ENCODE assay signal across 9 mouse cellular contexts in the genomic region with DNA sequence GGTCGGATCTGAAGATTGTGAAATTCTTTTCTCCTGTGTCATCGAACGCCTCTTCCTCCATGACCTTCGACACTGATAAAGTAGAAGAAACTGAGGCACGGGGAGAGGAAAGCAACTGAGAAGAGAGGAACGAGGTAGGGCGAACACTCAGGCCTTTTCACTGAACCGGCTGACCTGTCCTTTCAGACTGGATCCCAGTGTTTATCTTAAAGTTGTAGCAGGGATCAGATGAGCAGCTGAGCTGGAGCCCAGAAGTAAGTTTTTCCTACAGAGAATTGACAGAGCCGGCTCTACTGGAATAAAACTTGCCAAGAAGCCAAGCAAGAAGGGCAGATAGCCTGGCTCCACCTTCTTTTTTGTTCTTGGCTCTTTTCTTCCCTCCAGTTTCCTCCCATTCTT. TPM values are rescaled to one million over a fixed set of nuclear protein-coding genes. Genes with fewer than 3 reads are reported as not detected.
DNase-seq lines count a peak whose midpoint lies in the region; ATAC-seq and TF ChIP-seq lines count a peak whose summit lies in the region.
"Had no signal": no experiment of that assay in that cellular context is flagged by ENCODE, and none has a peak within 500 bp of the region (broad histone marks: within the 10 kb centered on the region; RNA-seq: fewer than 3 reads in every experiment).

No protein-coding gene starts in this region.

- WGBS in liver, adult 2 months: 12% methylated on average over 9 of the region's 9 CpGs
- WGBS in embryonic facial prominence, embryonic 15.5 days: 26% methylated on average over 9 of the region's 9 CpGs
- 21% methylated on average over 9 of the region's 9 CpGs for WGBS in intestine, embryonic 15.5 days
- 6% methylated on average over 9 of the region's 9 CpGs for WGBS in neural tube, embryonic 13.5 days

- TF ChIP-seq CTCF in liver, adult 2 months (IDR thresholded peaks at IDR 0.05; ENCODE audit: low read depth, low read length): no peak

- H3K9me3 ChIP-seq in embryonic facial prominence, embryonic 15.5 days (replicated peaks): no peaks in the 10 kb centered on the region
- H3K9me3 ChIP-seq in intestine, embryonic 15.5 days: no peaks in the 10 kb centered on the region
- no peaks in the 10 kb centered on the region for H3K9me3 ChIP-seq in neural tube, embryonic 13.5 days

- ATAC-seq in embryonic facial prominence, embryonic 15.5 days (ENCODE audit: insufficient number of reproducible peaks, low FRiP score, low TSS enrichment, low read depth): no peak
- no peak for ATAC-seq in intestine, embryonic 15.5 days
- ATAC-seq in neural tube, embryonic 13.5 days (ENCODE audit: low read depth): no peak
- no peak for ATAC-seq in megakaryocyte-erythroid progenitor cell, adult 5-6 weeks (replicated peaks; ENCODE audit: low FRiP score, low TSS enrichment, poor library complexity, severe bottlenecking)

- H3K4me2 ChIP-seq in embryonic facial prominence, embryonic 15.5 days (replicated peaks): peak overlapping the region; percentile 13; the same call in 1 of the 2 replicates
- H3K4me2 ChIP-seq in intestine, embryonic 15.5 days (replicated peaks): peak overlapping the region; percentile 17
- peak overlapping the region; percentile 46 for H3K4me2 ChIP-seq in neural tube, embryonic 13.5 days

- H3K9ac ChIP-seq in liver, adult 2 months (ENCODE audit: low read depth, low read length): no peak overlapping the region
- no peak overlapping the region for H3K9ac ChIP-seq in embryonic facial prominence, embryonic 15.5 days
- H3K9ac ChIP-seq in intestine, embryonic 15.5 days: no peak overlapping the region
- H3K9ac ChIP-seq in neural tube, embryonic 13.5 days: peak overlapping the region; percentile 53

- H3K79me2 ChIP-seq in liver, adult 2 months (ENCODE audit: control insufficient read depth, insufficient read depth, low read length): no peaks in the 10 kb centered on the region; the same call in 1 of the 2 replicates

- TF ChIP-seq POLR2A in liver, adult 2 months (IDR thresholded peaks at IDR 0.05; ENCODE audit: extremely low read depth, insufficient read depth, low read length): no peak

- no peak overlapping the region for H3K4me3 ChIP-seq in liver, adult 2 months (ENCODE audit: insufficient read depth, low read depth, low read length)
- no peak overlapping the region for H3K4me3 ChIP-seq in embryonic facial prominence, embryonic 15.5 days (replicated peaks)
- H3K4me3 ChIP-seq in intestine, embryonic 15.5 days (replicated peaks): no peak overlapping the region
- H3K4me3 ChIP-seq in neural tube, embryonic 13.5 days: peak overlapping the region; percentile 14

- DNase-seq in liver, adult 2 months (ENCODE audit: extremely low read depth, low read depth, low spot score): peak; percentile 61
- no peak for DNase-seq in liver
- no peak for DNase-seq in urinary bladder, postnatal 36 days (ENCODE audit: low spot score in 2 of 2)
- no peak for DNase-seq in cerebellum, postnatal 25 days
- DNase-seq: thymus, postnatal 4 days had no signal

- H3K27me3 ChIP-seq in liver, adult 2 months (ENCODE audit: control insufficient read depth, insufficient read depth, low read length): no peaks in the 10 kb centered on the region
- H3K27me3 ChIP-seq in embryonic facial prominence, embryonic 15.5 days: no peaks in the 10 kb centered on the region
- no peaks in the 10 kb centered on the region for H3K27me3 ChIP-seq in intestine, embryonic 15.5 days (replicated peaks)
- H3K27me3 ChIP-seq in neural tube, embryonic 13.5 days: no peaks in the 10 kb centered on the region

- peaks cover 9% of the 10 kb centered on the region for H3K4me1 ChIP-seq in liver, adult 2 months (ENCODE audit: control insufficient read depth, insufficient read depth, low read length)
- H3K4me1 ChIP-seq in embryonic facial prominence, embryonic 15.5 days: peaks cover 36% of the 10 kb centered on the region
- peaks cover 35% of the 10 kb centered on the region for H3K4me1 ChIP-seq in intestine, embryonic 15.5 days (replicated peaks)
- peaks cover 48% of the 10 kb centered on the region for H3K4me1 ChIP-seq in neural tube, embryonic 13.5 days (replicated peaks)

- H3K27ac ChIP-seq in liver, adult 2 months (replicated peaks; ENCODE audit: insufficient read depth, low read depth, low read length): peak overlapping the region; percentile 1; the same call in 1 of the 2 replicates
- peak overlapping the region; percentile 81 for H3K27ac ChIP-seq in embryonic facial prominence, embryonic 15.5 days (replicated peaks)
- H3K27ac ChIP-seq in intestine, embryonic 15.5 days: peak overlapping the region; percentile 54
- H3K27ac ChIP-seq in neural tube, embryonic 13.5 days (replicated peaks): peak overlapping the region; percentile 81

- H3K36me3 ChIP-seq in liver, adult 2 months (ENCODE audit: control insufficient read depth, insufficient read depth, low read length): no peaks in the 10 kb centered on the region
- peaks cover 14% of the 10 kb centered on the region; the same call in 1 of the 2 replicates for H3K36me3 ChIP-seq in embryonic facial prominence, embryonic 15.5 days
- H3K36me3 ChIP-seq in intestine, embryonic 15.5 days: no peaks in the 10 kb centered on the region
- H3K36me3 ChIP-seq in neural tube, embryonic 13.5 days: 0 out of 2 replicates have a peak, but pooled peaks cover 20% of the 10 kb centered on the region

RNA-seq across cellular contexts. Expression of gene Chd3, which starts 1.6 kb away (rescaled TPM):
- 45.2 and 57.5 TPM in 2 replicates for total RNA-seq in liver, adult 2 months (2014; rRNA removed)
- 55.2 and 80.2 TPM in 2 replicates for polyA plus RNA-seq in liver, adult 2 months (2012; rRNA removed)
- polyA plus RNA-seq in embryonic facial prominence, embryonic 15.5 days (2015; fragmentation: Nextera tagmentation; extraction: Ambion mirVana): 88.3 and 91.8 TPM in 2 replicates
- polyA plus RNA-seq in intestine, embryonic 15.5 days (2015; fragmentation: Nextera tagmentation; extraction: Ambion mirVana): 39.9 and 44.1 TPM in 2 replicates
- 82.3 and 84.6 TPM in 2 replicates for polyA plus RNA-seq in neural tube, embryonic 13.5 days (2015; fragmentation: Nextera tagmentation; extraction: Ambion mirVana)
- 45.7 and 57.3 TPM in 2 replicates for total RNA-seq in megakaryocyte-erythroid progenitor cell, adult 5-6 weeks (2014; fragmentation: Nextera tagmentation)
- 21.0 and 49.2 TPM in 2 replicates for total RNA-seq in megakaryocyte-erythroid progenitor cell, adult 5-6 weeks (2017)

RNA-seq across cellular contexts. Expression of gene Naa38, which starts 24.5 kb away (rescaled TPM):
- total RNA-seq in liver, adult 2 months (2014; rRNA removed): 86.6 and 91.5 TPM in 2 replicates
- 133 and 150 TPM in 2 replicates for polyA plus RNA-seq in liver, adult 2 months (2012; rRNA removed)
- 150 and 158 TPM in 2 replicates for polyA plus RNA-seq in embryonic facial prominence, embryonic 15.5 days (2015; fragmentation: Nextera tagmentation; extraction: Ambion mirVana)
- polyA plus RNA-seq in intestine, embryonic 15.5 days (2015; fragmentation: Nextera tagmentation; extraction: Ambion mirVana): 154 and 182 TPM in 2 replicates
- polyA plus RNA-seq in neural tube, embryonic 13.5 days (2015; fragmentation: Nextera tagmentation; extraction: Ambion mirVana): 112 and 117 TPM in 2 replicates
- 161 and 169 TPM in 2 replicates for total RNA-seq in megakaryocyte-erythroid progenitor cell, adult 5-6 weeks (2014; fragmentation: Nextera tagmentation)
- 156 and 170 TPM in 2 replicates for total RNA-seq in megakaryocyte-erythroid progenitor cell, adult 5-6 weeks (2017)

RNA-seq across cellular contexts. Expression of gene Cyb5d1, which starts 24.6 kb away (rescaled TPM):
- 33.9 and 40.7 TPM in 2 replicates for total RNA-seq in liver, adult 2 months (2014; rRNA removed)
- polyA plus RNA-seq in liver, adult 2 months (2012; rRNA removed): 21.1 and 22.1 TPM in 2 replicates
- polyA plus RNA-seq in embryonic facial prominence, embryonic 15.5 days (2015; fragmentation: Nextera tagmentation; extraction: Ambion mirVana): 32.6 and 40.9 TPM in 2 replicates
- polyA plus RNA-seq in intestine, embryonic 15.5 days (2015; fragmentation: Nextera tagmentation; extraction: Ambion mirVana): 22.7 and 24.8 TPM in 2 replicates
- 36.2 and 39.2 TPM in 2 replicates for polyA plus RNA-seq in neural tube, embryonic 13.5 days (2015; fragmentation: Nextera tagmentation; extraction: Ambion mirVana)
- total RNA-seq in megakaryocyte-erythroid progenitor cell, adult 5-6 weeks (2014; fragmentation: Nextera tagmentation): 16.2 and 20.9 TPM in 2 replicates
- total RNA-seq in megakaryocyte-erythroid progenitor cell, adult 5-6 weeks (2017): 36.7 and 41.7 TPM in 2 replicates

RNA-seq across cellular contexts. Expression of gene Tmem88, which starts 27.2 kb away (rescaled TPM):
- total RNA-seq in liver, adult 2 months (2014; rRNA removed): 1.3 and 1.7 TPM in 2 replicates
- polyA plus RNA-seq in liver, adult 2 months (2012; rRNA removed): 6.7 and 8.5 TPM in 2 replicates
- polyA plus RNA-seq in embryonic facial prominence, embryonic 15.5 days (2015; fragmentation: Nextera tagmentation; extraction: Ambion mirVana): 19.5 and 20.0 TPM in 2 replicates
- polyA plus RNA-seq in intestine, embryonic 15.5 days (2015; fragmentation: Nextera tagmentation; extraction: Ambion mirVana): 30.7 and 32.1 TPM in 2 replicates
- 7.8 and 8.4 TPM in 2 replicates for polyA plus RNA-seq in neural tube, embryonic 13.5 days (2015; fragmentation: Nextera tagmentation; extraction: Ambion mirVana)
- 0.37 TPM in 1 of 2 replicates, not detected in the other for total RNA-seq in megakaryocyte-erythroid progenitor cell, adult 5-6 weeks (2014; fragmentation: Nextera tagmentation)
- total RNA-seq in megakaryocyte-erythroid progenitor cell, adult 5-6 weeks (2017): not detected in 2 replicates

RNA-seq across cellular contexts. Expression of gene Rnf227, which starts 30.6 kb away (rescaled TPM):
- total RNA-seq in liver, adult 2 months (2014; rRNA removed): 0.55 and 0.67 TPM in 2 replicates
- 0.35 and 0.41 TPM in 2 replicates for polyA plus RNA-seq in liver, adult 2 months (2012; rRNA removed)
- polyA plus RNA-seq in embryonic facial prominence, embryonic 15.5 days (2015; fragmentation: Nextera tagmentation; extraction: Ambion mirVana): 24.5 and 24.7 TPM in 2 replicates
- polyA plus RNA-seq in intestine, embryonic 15.5 days (2015; fragmentation: Nextera tagmentation; extraction: Ambion mirVana): 10.8 and 10.9 TPM in 2 replicates
- 131 and 136 TPM in 2 replicates for polyA plus RNA-seq in neural tube, embryonic 13.5 days (2015; fragmentation: Nextera tagmentation; extraction: Ambion mirVana)
- 1.9 and 2.8 TPM in 2 replicates for total RNA-seq in megakaryocyte-erythroid progenitor cell, adult 5-6 weeks (2014; fragmentation: Nextera tagmentation)
- 3.3 and 5.6 TPM in 2 replicates for total RNA-seq in megakaryocyte-erythroid progenitor cell, adult 5-6 weeks (2017)

Comparison
In these comparisons a context has a peak if more than half of its experiments do, and no peak if none do; other contexts are left out.
1. H3K27ac ChIP-seq: peak in every context shown above with its lines; median percentile 81 in embryonic facial prominence, embryonic 15.5 days; 81 in neural tube, embryonic 13.5 days; 54 in intestine, embryonic 15.5 days; 1 in liver, adult 2 months.